Mouse (Mus musculus) liver, postnatal 0 days (tissue): ENCODE data around the gene Fam13c. TPM values are rescaled to one million over a fixed set of nuclear protein-coding genes. Genes with fewer than 3 reads are reported as not detected.
"Not testable (repeated sequence)": the region's sequence is repeated elsewhere in the genome, so short reads cannot be mapped to it uniquely, and the experiment has no call there.

Source experiments
- ATAC-seq: fragments of 200-750 bp; cut with Nextera tagmentation; 2 replicates; pipeline ENCODE4 v1.8.0; 2017; ENCODE audit warnings: mild to moderate bottlenecking, moderate library complexity
- DNase-seq: peaks from one replicate; pipeline ENCODE4 v3.0.0-alpha.2; 2016
- H3K27ac ChIP-seq: fragments of 300-500 bp; sonication (generic); 2 replicates; pipeline ENCODE4 v1.5.1; 2014; ENCODE audit warnings: antibody characterized with exemption, moderate library complexity, mild to moderate bottlenecking, low read depth
- H3K27me3 ChIP-seq: fragments of 300-500 bp; sonication (generic); 2 replicates; pipeline ENCODE4 v1.6.1; 2014; ENCODE audit warnings: low read length, control low read depth, mixed read lengths; ENCODE audit not compliant: insufficient read depth
- H3K36me3 ChIP-seq: fragments of 300-500 bp; sonication (generic); replicated peaks from 2 replicates; pipeline ENCODE4 v1.6.1; 2014; ENCODE audit warnings: mild to moderate bottlenecking, control low read depth, low read length, moderate library complexity, mixed read lengths; ENCODE audit not compliant: insufficient read depth
- H3K4me1 ChIP-seq: fragments of 300-500 bp; sonication (generic); 2 replicates; pipeline ENCODE4 v1.6.1; 2014; ENCODE audit warnings: antibody characterized with exemption, mild to moderate bottlenecking, control low read depth; ENCODE audit not compliant: insufficient read depth
- H3K4me2 ChIP-seq: fragments of 300-500 bp; sonication (generic); 2 replicates; pipeline ENCODE4 v1.6.1; 2014; ENCODE audit warnings: low read depth, mild to moderate bottlenecking, low read length, moderate library complexity, mixed read lengths
- H3K4me3 ChIP-seq: fragments of 300-500 bp; sonication (generic); 2 replicates; pipeline ENCODE4 v1.5.1; 2014; ENCODE audit warnings: low read depth, low read length
- H3K9ac ChIP-seq: fragments of 300-500 bp; sonication (generic); replicated peaks from 2 replicates; pipeline ENCODE4 v1.6.1; 2014; ENCODE audit warnings: mild to moderate bottlenecking, moderate library complexity
- H3K9me3 ChIP-seq: fragments of 300-500 bp; sonication (generic); 2 replicates; pipeline ENCODE4 v1.6.1; 2016; ENCODE audit warnings: mild to moderate bottlenecking, control low read depth, low read length, mixed read lengths
- CTCF ChIP-seq: sonication (generic); IDR thresholded peaks from 2 replicates; pipeline ENCODE4 v1.5.1; 2016; ENCODE audit warnings: antibody characterized with exemption, low read depth
- EP300 ChIP-seq: IDR thresholded peaks from 2 replicates; pipeline ENCODE4 v1.6.1; 2016; ENCODE audit warnings: antibody characterized with exemption, low read depth, mild to moderate bottlenecking
- WGBS: fragments of 180-500 bp; shearing (Covaris S2); extraction: QIAGEN DNeasy Blood & Tissue Kit; methylation state at CpG from one replicate; pipeline ENCODE4 v1.1.7; 2014; ENCODE audit not compliant: insufficient replicate concordance; 5-methylcytosine and 5-hydroxymethylcytosine counted together
- polyA plus RNA-seq: library from polyadenylated mRNA; unstranded; fragments of >200 nt; fragmentation: Nextera tagmentation; extraction: Ambion mirVana; gene quantifications from 2 replicates; pipeline ENCODE4 v1.2.1, GENCODE M21; 2015

The Fam13c gene
- polyA plus RNA-seq, 1 experiment from 2014 or later, result 0.22 TPM

- Histone ChIP-seq H3K4me2 (no peak overlapping the region), H3K9me3 (no peaks in the 10 kb centered on the region), H3K27me3 (no peaks in the 10 kb centered on the region), H3K4me1 (no peaks in the 10 kb centered on the region; the same call in 1 of the 2 replicates), H3K4me3 (no peak overlapping the region), H3K27ac (no peak overlapping the region), H3K36me3 (no peaks in the 10 kb centered on the region), H3K9ac (no peak overlapping the region)
- no peak for DNase-seq
- TF ChIP-seq EP300, result no peak
- TF ChIP-seq CTCF, result no peak
- no peak for ATAC-seq
- 70% methylated on average over 15 of the region's 15 CpGs for WGBS
Observed at GRCm38 (mm10) chr10:70419282-70420264, 20.7 kb upstream of the Fam13c start.

GRCm38 (mm10) chr10:70426373-70426772 is 13.9 kb upstream of the Fam13c start:
- Histone ChIP-seq H3K36me3 (no peaks in the 10 kb centered on the region), H3K4me1 (no peaks in the 10 kb centered on the region), H3K27ac (no peak overlapping the region), H3K4me2 (no peak overlapping the region), H3K4me3 (no peak overlapping the region), H3K27me3 (no peaks in the 10 kb centered on the region), H3K9me3 (no peaks in the 10 kb centered on the region), H3K9ac (no peak overlapping the region)
- DNase-seq, result no peak
- TF ChIP-seq EP300 (no peak), CTCF (no peak)
- WGBS, result 66% methylated on average over 3 of the region's 3 CpGs
- no peak for ATAC-seq

- H3K36me3 ChIP-seq, result no peaks in the 10 kb centered on the region
- H3K9me3 ChIP-seq, result no peaks in the 10 kb centered on the region
- no peaks in the 10 kb centered on the region for H3K4me1 ChIP-seq
- WGBS, result 73% methylated on average over 5 of the region's 5 CpGs
- H3K4me3 ChIP-seq, result no peak overlapping the region
- H3K4me2 ChIP-seq, result no peak overlapping the region
- H3K9ac ChIP-seq, result no peak overlapping the region
- no peak for ATAC-seq
- H3K27ac ChIP-seq, result no peak overlapping the region
- no peak for TF ChIP-seq EP300
- no peaks in the 10 kb centered on the region for H3K27me3 ChIP-seq
- DNase-seq, result no peak
Observed at GRCm38 (mm10) chr10:70428121-70428662, 12.1 kb upstream of the Fam13c start.

- Histone ChIP-seq H3K27ac (no peak overlapping the region), H3K4me1 (no peaks in the 10 kb centered on the region), H3K9ac (no peak overlapping the region), H3K9me3 (no peaks in the 10 kb centered on the region), H3K27me3 (no peaks in the 10 kb centered on the region), H3K4me3 (no peak overlapping the region), H3K36me3 (no peaks in the 10 kb centered on the region), H3K4me2 (no peak overlapping the region)
- ATAC-seq (no peak), DNase-seq (no peak)
- WGBS, result 87% methylated on average over 9 of the region's 9 CpGs
- no peak for TF ChIP-seq EP300
- no peak for TF ChIP-seq CTCF
Observed at GRCm38 (mm10) chr10:70429341-70429740, 10.9 kb upstream of the Fam13c start.

- H3K9ac ChIP-seq, result no peak overlapping the region
- 85% methylated on average over 3 of the region's 3 CpGs for WGBS
- H3K27ac ChIP-seq, result no peak overlapping the region
- DNase-seq, result no peak
- H3K4me2 ChIP-seq, result no peak overlapping the region
- no peaks in the 10 kb centered on the region for H3K9me3 ChIP-seq
- ATAC-seq, result no peak
- TF ChIP-seq CTCF (no peak), EP300 (no peak)
- no peaks in the 10 kb centered on the region for H3K36me3 ChIP-seq
- H3K4me1 ChIP-seq, result no peaks in the 10 kb centered on the region
- H3K27me3 ChIP-seq, result no peaks in the 10 kb centered on the region
- H3K4me3 ChIP-seq, result no peak overlapping the region
Observed at GRCm38 (mm10) chr10:70433334-70433733, 6.9 kb upstream of the Fam13c start.

GRCm38 (mm10) chr10:70433736-70434135 is 6.5 kb upstream of the Fam13c start:
- ATAC-seq, H3K36me3 ChIP-seq, H3K9ac ChIP-seq, H3K27me3 ChIP-seq, H3K4me2 ChIP-seq, H3K4me3 ChIP-seq, H3K4me1 ChIP-seq, H3K27ac ChIP-seq, H3K9me3 ChIP-seq, DNase-seq: not testable (repeated sequence)
- 81% methylated on average over 5 of the region's 5 CpGs for WGBS
